Mouse (Mus musculus): ENCODE data around the gene Sez6l. TPM values are rescaled to one million over a fixed set of nuclear protein-coding genes. Genes with fewer than 3 reads are reported as not detected.
A peak's percentile ranks its signal among the peaks of the same experiment; 100 is the strongest.

Sez6l gene
- total and polyA plus RNA-seq, 2 experiments from 2014 or later = 48.4 to 73.8 TPM

DNA sequence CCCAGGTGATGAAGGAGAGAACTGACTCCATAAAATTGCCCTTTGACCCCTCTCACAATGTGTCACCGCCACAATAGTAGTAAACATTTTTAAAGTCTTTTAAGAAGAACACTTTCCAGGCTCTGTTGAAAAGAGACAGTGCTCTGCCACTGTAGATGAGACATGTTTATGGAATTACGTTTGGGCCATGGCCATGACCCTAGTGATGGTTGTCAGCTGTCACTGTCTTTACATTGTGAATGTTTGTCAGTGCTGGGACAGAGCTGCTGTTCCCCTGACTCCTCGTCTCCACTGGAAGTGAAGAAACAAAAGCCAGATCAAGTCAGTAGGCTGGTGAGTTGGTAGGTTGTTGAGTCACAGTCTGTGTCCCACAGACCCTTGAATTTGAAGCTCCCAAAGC is 174.5 kb downstream of the Sez6l start:
- ATAC-seq = no peak
- no peaks in the 10 kb centered on the region for H3K36me3 ChIP-seq (ENCODE audit: insufficient read depth)
- no peak overlapping the region for H3K4me3 ChIP-seq (ENCODE audit: low read depth, low read length)
- no peak overlapping the region for H3K9ac ChIP-seq
- no peak for DNase-seq
- H3K4me1 ChIP-seq (ENCODE audit: insufficient read depth) = no peaks in the 10 kb centered on the region
- H3K27me3 ChIP-seq (ENCODE audit: insufficient read depth, low read length) = no peaks in the 10 kb centered on the region
- 71% methylated on average over 3 of the region's 3 CpGs for WGBS
- H3K4me2 ChIP-seq (ENCODE audit: low read depth) = no peak overlapping the region
- TF ChIP-seq CTCF (IDR thresholded peaks at IDR 0.05; ENCODE audit: low read depth) = no peak
- no peak overlapping the region for H3K27ac ChIP-seq (ENCODE audit: low read depth, low read length)
- no peaks in the 10 kb centered on the region for H3K9me3 ChIP-seq (ENCODE audit: low read length)

DNA sequence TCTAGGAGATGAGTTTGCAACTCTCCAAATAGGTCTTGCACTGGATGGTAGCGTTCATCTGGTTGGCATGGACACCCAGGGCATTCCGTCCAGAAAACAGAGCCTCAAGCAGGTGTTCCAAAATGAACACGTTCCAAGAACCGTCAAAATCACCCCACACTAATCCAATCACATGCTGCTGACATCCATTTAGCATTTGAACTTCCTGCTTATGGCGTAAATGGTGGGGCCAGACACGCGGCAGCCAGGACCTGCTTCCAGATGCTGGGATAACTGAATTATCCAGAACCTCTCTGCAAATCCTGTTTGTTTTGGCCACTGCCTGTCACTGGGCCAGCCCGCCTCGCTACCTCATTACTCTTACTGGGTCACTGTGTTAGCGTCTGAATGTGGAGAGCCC is 177.7 kb downstream of the Sez6l start:
- H3K9me3 ChIP-seq (ENCODE audit: low read length) = no peaks in the 10 kb centered on the region
- H3K27me3 ChIP-seq (ENCODE audit: insufficient read depth, low read length) = no peaks in the 10 kb centered on the region
- no peaks in the 10 kb centered on the region for H3K4me1 ChIP-seq (ENCODE audit: insufficient read depth)
- no peaks in the 10 kb centered on the region for H3K36me3 ChIP-seq (ENCODE audit: insufficient read depth)
- TF ChIP-seq CTCF (IDR thresholded peaks at IDR 0.05; ENCODE audit: low read depth) = no peak
- H3K4me3 ChIP-seq (ENCODE audit: low read depth, low read length) = no peak overlapping the region
- no peak overlapping the region for H3K9ac ChIP-seq
- 67% methylated on average over 10 of the region's 10 CpGs for WGBS
- H3K4me2 ChIP-seq (ENCODE audit: low read depth) = no peak overlapping the region
- no peak for DNase-seq
- H3K27ac ChIP-seq (ENCODE audit: low read depth, low read length) = no peak overlapping the region
- ATAC-seq = no peak

DNA sequence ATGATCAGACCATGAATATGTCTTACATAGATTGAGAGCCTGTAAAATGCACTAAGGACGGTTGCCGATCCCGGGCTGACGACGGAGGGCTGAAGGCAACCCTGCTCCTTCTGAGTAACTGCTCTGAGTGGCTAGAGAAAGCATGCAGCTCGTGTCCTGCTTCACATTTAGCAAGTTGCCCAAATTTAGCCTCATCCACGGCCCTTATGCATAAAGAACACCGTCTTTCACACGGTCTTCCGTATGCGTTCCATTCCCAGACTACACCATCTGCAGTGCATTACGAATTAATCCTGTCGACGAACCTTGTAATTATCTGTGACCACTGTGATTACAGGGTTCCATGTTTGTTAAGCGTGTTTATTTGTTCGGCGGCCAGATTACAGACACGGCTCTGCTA is 180.9 kb downstream of the Sez6l start:
- H3K36me3 ChIP-seq (ENCODE audit: insufficient read depth) = peaks cover 4% of the 10 kb centered on the region
- DNase-seq = no peak
- H3K4me3 ChIP-seq (ENCODE audit: low read depth, low read length) = no peak overlapping the region
- no peaks in the 10 kb centered on the region for H3K9me3 ChIP-seq (ENCODE audit: low read length)
- peak overlapping the region; percentile 92 for H3K27ac ChIP-seq (ENCODE audit: low read depth, low read length)
- H3K4me2 ChIP-seq (ENCODE audit: low read depth) = 0 out of 2 replicates have a peak overlapping the region, but pooled peaks have one; percentile 80
- ATAC-seq = no peak
- WGBS = 53% methylated on average over 18 of the region's 18 CpGs
- H3K27me3 ChIP-seq (ENCODE audit: insufficient read depth, low read length) = no peaks in the 10 kb centered on the region
- H3K9ac ChIP-seq = no peak overlapping the region
- no peak for TF ChIP-seq CTCF (IDR thresholded peaks at IDR 0.05; ENCODE audit: low read depth)
- H3K4me1 ChIP-seq (ENCODE audit: insufficient read depth) = 0 out of 2 replicates have a peak, but pooled peaks cover 13% of the 10 kb centered on the region

DNA sequence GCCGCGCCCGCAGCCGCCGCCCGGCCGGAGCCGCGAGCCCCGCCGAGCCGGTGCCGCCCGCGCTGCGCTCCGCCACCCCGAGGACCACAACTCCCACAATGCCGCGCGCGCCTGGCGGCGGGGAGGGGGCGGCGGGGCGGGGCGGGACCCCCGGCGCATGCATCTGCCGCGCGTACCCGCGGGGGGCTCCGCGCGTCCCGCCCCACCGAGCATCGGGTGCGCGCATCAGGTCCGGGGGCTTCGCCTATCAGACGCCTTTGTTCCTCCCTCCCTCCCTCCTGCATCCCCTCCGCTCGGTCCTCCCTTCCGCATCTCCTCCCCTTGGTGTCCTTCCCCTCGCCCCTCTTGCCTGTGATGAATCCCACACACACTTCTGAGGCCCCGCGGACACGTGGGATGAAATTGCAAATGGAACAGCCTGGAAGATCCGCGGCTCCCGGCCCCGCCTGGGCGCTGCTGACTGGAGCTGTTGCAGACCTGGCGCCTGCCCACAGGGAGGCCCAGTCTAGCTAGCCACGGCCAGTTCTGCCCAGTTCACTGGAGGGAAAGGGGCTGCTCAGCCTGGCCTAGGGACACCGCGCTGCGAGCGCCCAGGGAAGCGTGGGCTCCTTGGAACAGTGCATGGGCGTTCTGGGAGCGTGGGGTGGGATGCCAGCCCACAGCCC is 182.1 kb downstream of the Sez6l start, which contains the start of gene Asphd2:
Gene Asphd2 (minus strand): TSS at position 88 of the 665 bp plus-strand sequence.
- under 1% methylated on average over 41 of the region's 67 CpGs for WGBS
- DNase-seq = peak; percentile 96
- 0 out of 2 replicates have a peak, but pooled peaks cover 17% of the 10 kb centered on the region for H3K4me1 ChIP-seq (ENCODE audit: insufficient read depth)
- no peaks in the 10 kb centered on the region for H3K27me3 ChIP-seq (ENCODE audit: insufficient read depth, low read length)
- H3K9ac ChIP-seq = peak within 1 kb of the TSS; percentile 60
- 0 out of 2 replicates have a peak, but pooled peaks have one; percentile 12 for TF ChIP-seq CTCF (IDR thresholded peaks at IDR 0.05; ENCODE audit: low read depth)
- peak within 1 kb of the TSS; percentile 73 for H3K4me3 ChIP-seq (ENCODE audit: low read depth, low read length)
- peaks cover 12% of the 10 kb centered on the region for H3K36me3 ChIP-seq (ENCODE audit: insufficient read depth)
- no peaks in the 10 kb centered on the region for H3K9me3 ChIP-seq (ENCODE audit: low read length)
- peak within 1 kb of the TSS; percentile 92 for H3K27ac ChIP-seq (ENCODE audit: low read depth, low read length)
- peak; percentile 91 for ATAC-seq
- peak within 1 kb of the TSS; percentile 80 for H3K4me2 ChIP-seq (ENCODE audit: low read depth)

DNA sequence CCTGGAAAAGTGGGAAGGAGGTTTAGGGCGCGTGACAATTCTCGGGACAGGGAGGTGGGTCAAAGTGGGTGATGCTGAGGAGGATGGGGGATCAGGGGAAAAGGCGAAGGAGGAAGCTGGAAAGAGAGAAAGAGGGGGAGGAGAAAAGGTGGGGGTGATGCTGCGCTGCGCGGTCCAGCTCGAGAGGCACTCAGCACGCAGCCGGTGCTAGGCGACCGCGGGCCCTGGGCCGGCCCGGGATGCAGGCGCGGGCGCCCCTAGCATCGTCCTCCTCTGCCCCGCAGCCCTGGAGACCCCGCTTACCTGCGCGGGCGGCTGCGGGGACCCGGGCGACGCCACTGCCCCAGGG is 182.6 kb downstream of the Sez6l start:
- Histone ChIP-seq H3K4me1 (ENCODE audit: insufficient read depth) (0 out of 2 replicates have a peak, but pooled peaks cover 17% of the 10 kb centered on the region), H3K27ac (ENCODE audit: low read depth, low read length) (peak overlapping the region; percentile 92), H3K9me3 (ENCODE audit: low read length) (no peaks in the 10 kb centered on the region), H3K27me3 (ENCODE audit: insufficient read depth, low read length) (no peaks in the 10 kb centered on the region), H3K36me3 (ENCODE audit: insufficient read depth) (peaks cover 15% of the 10 kb centered on the region), H3K4me3 (ENCODE audit: low read depth, low read length) (peak overlapping the region; percentile 73), H3K4me2 (ENCODE audit: low read depth) (peak overlapping the region; percentile 80), H3K9ac (peak overlapping the region; percentile 60)
- under 1% methylated on average over 27 of the region's 28 CpGs for WGBS
- ATAC-seq (peak; percentile 73), DNase-seq (no peak)
- TF ChIP-seq CTCF (IDR thresholded peaks at IDR 0.05; ENCODE audit: low read depth) = no peak

DNA sequence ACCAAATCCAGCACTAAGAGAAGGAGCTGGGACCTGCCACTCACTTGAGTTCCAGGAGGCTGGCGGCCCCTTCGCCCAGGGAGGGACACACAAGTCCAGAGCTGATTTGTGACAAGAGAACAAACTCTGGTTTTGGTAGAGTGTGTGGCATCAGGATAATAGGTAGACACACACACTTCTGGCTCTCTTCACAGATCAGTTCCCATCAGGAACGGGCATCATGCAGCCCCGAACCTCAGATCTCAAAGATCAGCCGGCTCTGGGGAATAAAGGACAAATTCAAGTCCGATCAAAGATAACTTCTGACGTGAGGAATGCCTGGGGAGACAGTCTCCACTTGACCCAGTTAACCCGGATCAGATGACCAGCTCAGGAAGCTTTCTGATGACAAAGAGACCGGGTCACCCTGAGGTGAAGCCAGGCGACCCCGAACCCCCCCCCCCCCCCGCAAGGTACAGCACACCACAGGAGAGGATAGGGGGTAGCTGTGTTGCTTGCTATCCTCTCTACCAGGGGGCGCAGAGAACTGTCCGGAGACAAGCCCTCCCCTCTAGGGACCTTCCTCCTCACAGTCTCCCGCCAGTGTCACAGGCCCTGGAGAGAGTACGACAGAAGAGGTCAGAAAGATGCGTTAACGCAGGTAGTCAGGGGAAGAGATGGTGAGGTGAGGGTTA is 183.1 kb downstream of the Sez6l start:
- H3K27me3 ChIP-seq (ENCODE audit: insufficient read depth, low read length) = no peaks in the 10 kb centered on the region
- WGBS = 8% methylated on average over 18 of the region's 18 CpGs
- H3K4me2 ChIP-seq (ENCODE audit: low read depth) = peak overlapping the region; percentile 80
- ATAC-seq (no peak), DNase-seq (no peak)
- no peak for TF ChIP-seq CTCF (IDR thresholded peaks at IDR 0.05; ENCODE audit: low read depth)
- H3K9ac ChIP-seq = peak overlapping the region; percentile 60
- peak overlapping the region; percentile 73 for H3K4me3 ChIP-seq (ENCODE audit: low read depth, low read length)
- 0 out of 2 replicates have a peak overlapping the region, but pooled peaks have one; percentile 92 for H3K27ac ChIP-seq (ENCODE audit: low read depth, low read length)
- 0 out of 2 replicates have a peak, but pooled peaks cover 17% of the 10 kb centered on the region for H3K4me1 ChIP-seq (ENCODE audit: insufficient read depth)
- peaks cover 20% of the 10 kb centered on the region for H3K36me3 ChIP-seq (ENCODE audit: insufficient read depth)
- H3K9me3 ChIP-seq (ENCODE audit: low read length) = no peaks in the 10 kb centered on the region

Data from forebrain, postnatal 0 days (tissue).